Mouse (Mus musculus): Measurements from ENCODE around the gene Lrrfip2.
A peak's percentile ranks its signal among the peaks of the same experiment; 100 is the strongest.

The Lrrfip2 gene

GRCm38 (mm10) chr9:111117126-111117642 lies at the start of gene Lrrfip2:
TSS of gene Lrrfip2 (plus strand) at chr9:111117592.
- no peak for DNase-seq (ENCODE audit: low spot score in 2 of 2)

DNA sequence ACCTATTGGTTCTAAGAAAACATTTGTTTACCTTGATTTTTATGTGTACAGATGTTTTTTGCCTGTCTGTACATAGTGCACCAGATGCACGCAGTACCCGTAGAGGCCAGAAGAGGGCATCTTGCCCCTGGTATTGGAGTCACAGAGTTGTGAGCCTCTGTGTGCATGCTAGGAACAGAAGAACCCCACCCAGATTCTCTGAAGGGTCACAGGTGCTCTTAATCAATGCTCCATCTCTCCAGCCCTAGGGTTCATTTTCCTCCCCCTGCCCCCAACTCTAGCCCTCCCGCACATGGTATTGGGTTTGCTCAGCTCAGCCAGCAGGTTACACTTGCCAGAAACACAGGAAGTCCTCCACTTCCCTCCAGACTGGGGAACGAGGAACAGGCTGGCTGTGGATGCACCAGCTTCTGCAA lies 46.8 kb upstream of the Lrrfip2 start:
- peak; percentile 32 to 43 for DNase-seq (ENCODE audit: low spot score in 2 of 2)

GRCm38 (mm10) chr9:111072175-111072574 lies 45.2 kb upstream of the Lrrfip2 start:
- DNase-seq (ENCODE audit: low spot score in 2 of 2): peak; percentile 39 to 64

- no peak for DNase-seq (ENCODE audit: low spot score in 2 of 2)
Measured at GRCm38 (mm10) chr9:111072971-111073370, 44.4 kb upstream of the Lrrfip2 start.

GRCm38 (mm10) chr9:111077745-111078144 lies 39.6 kb upstream of the Lrrfip2 start:
- no peak for DNase-seq (ENCODE audit: low spot score in 2 of 2)

- DNase-seq (ENCODE audit: low spot score in 2 of 2): no peak
Measured at GRCm38 (mm10) chr9:111080801-111081200, 36.6 kb upstream of the Lrrfip2 start.

DNA sequence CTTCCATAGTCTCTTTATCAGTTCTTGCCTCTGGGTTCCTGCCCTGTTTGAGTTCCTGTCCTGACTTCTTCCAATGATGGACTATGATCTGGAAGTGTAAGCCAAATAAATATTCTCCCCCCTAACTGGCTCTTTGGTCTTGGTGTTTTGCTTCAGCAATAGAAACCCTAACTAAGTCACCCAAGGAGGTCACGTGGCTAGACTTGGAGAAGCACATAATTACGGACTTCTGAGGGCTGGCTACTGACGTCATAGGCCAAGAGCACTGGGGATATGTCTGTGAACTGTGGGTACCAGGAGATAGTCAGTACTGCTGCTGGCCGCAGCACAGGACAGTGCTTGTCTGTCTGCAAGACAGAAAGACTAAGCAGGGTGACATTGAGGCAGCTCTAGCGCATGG lies 35.6 kb upstream of the Lrrfip2 start:
- no peak for DNase-seq (ENCODE audit: low spot score in 2 of 2)

DNA sequence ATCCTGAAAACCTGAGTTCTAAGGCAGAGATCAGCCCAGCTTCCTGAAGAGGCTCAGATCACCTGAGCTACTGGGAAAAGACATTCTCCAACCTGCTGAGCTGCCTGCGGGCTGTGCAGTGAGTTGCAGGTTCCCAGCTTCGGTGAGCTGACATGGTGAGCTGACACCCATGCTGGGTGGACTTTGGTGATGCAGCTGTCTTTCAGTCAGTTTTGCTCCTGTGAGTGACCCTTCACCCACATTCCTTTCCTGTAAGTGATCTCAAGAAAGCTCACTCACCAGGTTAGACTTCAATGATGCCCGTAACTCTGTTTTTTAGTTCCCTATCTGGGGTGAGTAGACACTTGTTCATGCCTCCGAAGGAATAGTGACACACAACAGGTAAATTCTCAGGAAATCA lies 32.1 kb upstream of the Lrrfip2 start:
- no peak for DNase-seq (ENCODE audit: low spot score in 2 of 2)

DNA sequence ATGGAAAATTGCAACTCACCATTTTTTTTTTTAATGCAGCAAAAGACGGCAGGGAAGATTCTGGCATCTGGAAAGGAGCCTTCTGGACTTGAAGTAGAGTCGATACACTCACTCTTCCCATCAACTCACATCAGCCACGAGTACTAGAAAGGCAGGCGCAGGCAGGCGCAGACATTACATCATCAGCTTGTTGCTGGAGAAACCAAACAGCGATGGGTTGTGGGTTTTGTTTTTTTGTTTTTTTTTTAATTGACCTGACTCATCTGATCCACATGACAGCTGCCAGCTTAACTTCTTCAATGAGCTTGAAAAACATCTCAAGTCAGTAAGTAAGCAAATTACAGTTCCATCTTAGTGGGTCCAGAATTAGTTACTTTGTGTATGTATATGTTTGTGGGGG lies 31.3 kb upstream of the Lrrfip2 start:
- no peak for DNase-seq (ENCODE audit: low spot score in 2 of 2)

DNA sequence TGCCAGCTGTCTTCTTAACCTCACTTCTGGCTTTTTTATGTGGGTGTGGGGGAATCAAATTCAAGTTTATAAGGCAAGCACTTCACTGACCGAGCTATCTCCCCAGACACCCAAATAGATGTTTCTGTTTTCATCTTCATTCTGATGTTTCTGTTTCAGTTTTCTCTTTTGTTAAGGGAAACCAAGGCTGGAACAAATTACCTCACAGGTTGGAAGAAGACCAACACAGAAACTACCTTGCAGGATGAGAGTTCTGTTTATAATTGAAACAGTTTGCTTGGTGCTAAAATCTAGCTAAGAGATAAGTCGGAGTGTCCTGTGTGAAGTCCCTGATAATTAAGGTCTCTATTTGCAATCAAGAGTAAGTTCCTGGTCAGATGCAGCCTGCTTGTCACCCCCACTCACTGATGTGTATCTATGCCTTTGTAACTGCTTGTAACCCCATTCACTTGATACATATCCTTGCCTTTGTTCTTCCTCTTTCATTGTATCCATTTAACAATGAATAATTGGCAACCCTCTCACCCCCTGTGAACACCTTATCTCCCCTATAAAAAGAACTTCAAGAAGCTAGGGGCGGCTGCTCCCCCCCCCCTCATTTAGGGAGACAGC lies 30.3 kb upstream of the Lrrfip2 start:
- no peak for DNase-seq (ENCODE audit: low spot score in 2 of 2)

DNA sequence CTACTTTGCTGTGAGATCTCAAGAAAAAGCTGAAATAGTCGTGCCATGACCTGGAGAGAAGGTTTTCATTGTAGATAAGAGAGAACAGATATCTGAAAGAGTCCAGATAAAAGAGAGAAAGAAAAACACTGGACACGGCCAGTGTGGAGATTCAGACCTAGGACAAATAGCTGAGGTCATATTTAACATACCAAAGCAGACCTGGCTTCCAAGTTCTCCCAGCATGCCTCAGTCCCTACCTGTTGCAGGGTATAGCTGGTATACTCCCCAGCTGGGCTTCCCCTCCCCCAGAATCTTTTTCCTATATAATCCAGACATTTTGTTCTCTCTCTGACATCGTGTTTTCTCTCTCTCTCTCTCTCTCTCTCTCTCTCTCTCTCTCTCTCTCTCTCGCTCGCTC lies 29.4 kb upstream of the Lrrfip2 start:
- no peak for DNase-seq (ENCODE audit: low spot score in 2 of 2)

DNA sequence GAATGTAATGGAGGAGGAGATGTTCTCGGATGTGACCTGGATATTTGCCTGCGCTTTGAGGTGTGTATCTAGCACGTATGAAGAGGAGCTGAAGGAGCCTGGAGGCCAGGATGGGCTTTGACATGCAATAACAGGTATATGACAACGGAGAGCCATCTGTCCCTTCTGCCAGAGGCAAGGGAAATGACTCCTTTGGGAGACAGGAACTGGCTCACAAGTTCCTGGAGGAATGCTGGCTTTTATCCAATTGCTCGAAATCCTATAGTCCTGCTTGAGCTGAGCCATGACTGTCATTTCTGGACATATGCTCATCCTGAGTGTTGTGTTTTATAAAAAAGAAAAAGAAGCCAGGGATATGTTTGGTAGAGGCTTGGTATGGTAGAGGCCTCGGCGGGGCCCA lies 28.5 kb upstream of the Lrrfip2 start:
- DNase-seq (ENCODE audit: low spot score in 2 of 2): no peak

DNA sequence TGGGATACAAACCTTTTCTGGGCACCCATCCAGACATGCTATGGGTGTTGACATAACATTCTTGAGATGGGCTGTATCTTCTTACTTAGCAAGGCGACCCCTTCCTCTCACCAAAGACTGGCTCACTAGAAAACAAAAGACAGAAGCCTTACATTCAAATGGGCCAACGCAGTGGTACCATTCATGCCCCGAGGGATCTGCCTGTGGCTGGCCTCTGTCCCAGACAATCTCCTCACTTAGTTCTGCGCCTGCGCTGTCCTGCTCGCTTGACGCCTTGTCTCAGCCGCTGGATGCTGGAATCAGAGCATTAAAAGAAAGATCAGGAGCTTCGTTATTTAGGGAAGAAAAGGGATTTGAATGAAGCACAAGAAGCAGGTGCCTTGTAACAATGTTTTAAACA lies 24.7 kb upstream of the Lrrfip2 start:
- DNase-seq (ENCODE audit: low spot score in 2 of 2): peak; percentile 17 to 64

DNA sequence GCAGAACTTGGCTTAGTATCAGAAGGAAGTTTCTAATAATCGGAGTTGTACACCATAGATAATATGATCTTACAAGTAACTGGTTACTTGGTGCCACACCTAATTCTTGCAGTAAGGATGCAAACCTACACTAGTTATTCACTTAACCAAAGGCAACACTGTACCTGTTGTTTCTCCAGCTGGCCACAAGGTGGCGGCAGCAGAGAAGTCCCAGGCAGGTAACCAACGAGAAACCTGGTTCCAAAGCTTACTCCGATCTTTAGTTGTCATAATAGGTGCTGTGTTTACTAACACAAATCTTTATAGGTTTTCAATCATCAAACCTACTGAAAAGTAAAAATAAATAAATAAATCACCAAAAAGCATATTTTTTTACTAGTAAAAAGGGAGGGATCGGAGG lies 24.3 kb upstream of the Lrrfip2 start:
- peak in 1 of 2 experiments; percentile 53 for DNase-seq (ENCODE audit: low spot score in 2 of 2)

DNA sequence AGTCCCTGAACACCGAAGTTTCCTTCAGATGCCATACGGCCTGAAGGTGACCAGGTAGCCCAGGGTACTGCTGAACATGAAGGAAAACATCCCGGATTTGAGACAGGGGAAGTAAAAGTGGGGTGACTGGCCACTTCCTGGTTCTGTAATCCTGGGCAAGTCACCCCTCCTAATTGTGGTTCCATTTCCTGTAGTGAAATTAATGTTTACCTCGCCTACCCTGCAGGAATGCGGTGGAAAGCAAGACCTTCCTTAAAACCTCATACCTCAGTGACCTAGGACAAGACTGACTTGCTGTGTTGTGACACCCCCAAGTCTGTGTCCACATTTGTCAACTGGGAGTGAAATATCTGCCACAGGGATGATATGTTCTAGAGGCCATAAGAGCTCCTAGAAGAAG lies 22.8 kb upstream of the Lrrfip2 start:
- no peak for DNase-seq (ENCODE audit: low spot score in 2 of 2)

- no peak for DNase-seq (ENCODE audit: low spot score in 2 of 2)
Measured at GRCm38 (mm10) chr9:111095710-111096109, 21.7 kb upstream of the Lrrfip2 start.

GRCm38 (mm10) chr9:111096419-111097326 lies 20.7 kb upstream of the Lrrfip2 start:
- DNase-seq (ENCODE audit: low spot score in 2 of 2): no peak

DNA sequence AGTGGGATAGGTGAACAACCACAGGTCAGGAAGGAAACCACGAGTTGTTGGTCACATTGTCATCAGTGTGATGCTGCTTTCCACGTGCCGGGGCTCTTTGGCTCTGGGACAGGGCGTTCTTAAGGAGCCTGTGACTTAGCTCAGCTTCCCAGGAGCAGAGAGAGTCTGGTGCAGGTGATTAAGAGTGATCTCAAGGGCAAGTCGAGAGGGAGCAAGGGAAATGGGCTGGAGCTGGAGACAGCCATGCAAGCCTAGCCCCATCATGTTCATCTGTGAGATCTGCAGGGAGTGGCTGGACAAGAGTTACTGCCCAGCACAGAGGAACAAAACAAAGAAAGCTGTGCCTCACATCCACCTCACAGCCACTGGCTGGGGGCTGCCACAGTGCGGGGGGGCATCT lies 19.8 kb upstream of the Lrrfip2 start:
- no peak for DNase-seq (ENCODE audit: low spot score in 2 of 2)

GRCm38 (mm10) chr9:111100406-111100805 lies 17.0 kb upstream of the Lrrfip2 start:
- no peak for DNase-seq (ENCODE audit: low spot score in 2 of 2)

DNA sequence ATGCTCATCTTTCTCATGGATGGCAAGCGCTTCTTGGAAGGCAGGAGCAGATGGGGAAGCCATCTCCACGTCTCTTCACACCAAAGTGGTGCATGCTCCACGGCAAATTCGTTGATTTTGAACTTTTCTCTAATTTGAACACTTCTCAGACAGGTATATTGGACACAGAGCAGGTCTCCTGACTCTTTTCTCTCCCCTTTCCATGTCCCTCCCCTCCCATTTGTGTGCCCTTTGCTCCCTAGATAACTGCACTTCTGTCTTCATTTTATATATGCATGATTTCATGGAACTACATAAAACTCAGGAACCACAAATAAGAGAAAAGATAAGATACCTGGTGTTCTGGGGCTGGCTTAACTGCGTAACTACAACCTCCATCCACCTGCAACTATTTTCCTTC lies 14.1 kb upstream of the Lrrfip2 start:
- DNase-seq (ENCODE audit: low spot score in 2 of 2): no peak

DNA sequence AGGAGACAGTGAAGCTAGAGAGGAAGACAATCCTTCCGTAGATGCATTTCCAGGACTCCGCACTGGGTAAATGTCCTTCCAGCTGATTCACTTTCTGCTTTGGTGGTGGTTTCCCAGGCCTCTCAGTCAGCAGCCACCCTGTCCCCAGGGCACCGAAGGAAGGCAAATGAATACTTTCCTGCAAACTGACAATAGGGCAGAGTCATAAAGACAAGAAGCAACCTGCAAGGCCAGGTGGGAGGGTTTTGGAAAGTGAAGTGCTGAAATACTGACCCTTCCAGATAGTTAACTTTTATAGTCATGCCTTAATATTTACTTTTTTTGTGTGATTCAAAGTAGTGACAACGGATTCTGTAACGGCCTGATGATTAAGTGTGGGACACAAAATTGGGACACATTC lies 13.5 kb upstream of the Lrrfip2 start:
- DNase-seq (ENCODE audit: low spot score in 2 of 2): no peak

GRCm38 (mm10) chr9:111107863-111108262 lies 9.5 kb upstream of the Lrrfip2 start:
- DNase-seq (ENCODE audit: low spot score in 2 of 2): no peak

GRCm38 (mm10) chr9:111117794-111118251 lies 431 bp downstream of the Lrrfip2 start:
- peak; percentile 87 to 88 for DNase-seq (ENCODE audit: low spot score in 2 of 2)

All from heart, adult 9 months (tissue).